Mouse (Mus musculus) right cerebral cortex, postnatal 4 days (tissue): ENCODE data around the gene Slc16a11.
"Not testable (repeated sequence)": the region's sequence is repeated elsewhere in the genome, so short reads cannot be mapped to it uniquely, and the experiment has no call there.

Experiments used
- DNase-seq: peaks from one replicate; pipeline ENCODE4 v3.0.0-alpha.2; 2022

Slc16a11 gene

DNA sequence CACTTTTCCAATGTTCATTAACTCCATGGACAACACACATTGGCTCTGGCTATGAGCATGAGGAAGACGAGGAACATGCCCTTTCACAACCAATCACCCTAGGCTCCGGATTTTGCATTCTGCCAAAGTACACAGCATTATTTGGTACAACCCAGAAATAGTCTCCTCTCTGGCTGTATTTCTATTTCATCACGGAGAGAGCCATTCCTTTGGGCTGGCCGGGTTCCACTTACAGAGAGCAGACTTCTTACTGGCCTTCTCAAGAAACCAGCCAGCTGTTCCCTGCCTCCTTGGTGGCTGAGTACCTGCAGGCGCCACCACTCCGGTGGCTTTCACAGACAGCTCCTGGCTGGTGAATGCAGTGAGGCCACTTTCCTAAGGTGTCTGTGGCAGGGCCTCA, at the start of gene Slc16a11:
Slc16a11 (plus strand) TSS at position 330 of the 400 bp plus-strand sequence.
- no peak for DNase-seq

DNA sequence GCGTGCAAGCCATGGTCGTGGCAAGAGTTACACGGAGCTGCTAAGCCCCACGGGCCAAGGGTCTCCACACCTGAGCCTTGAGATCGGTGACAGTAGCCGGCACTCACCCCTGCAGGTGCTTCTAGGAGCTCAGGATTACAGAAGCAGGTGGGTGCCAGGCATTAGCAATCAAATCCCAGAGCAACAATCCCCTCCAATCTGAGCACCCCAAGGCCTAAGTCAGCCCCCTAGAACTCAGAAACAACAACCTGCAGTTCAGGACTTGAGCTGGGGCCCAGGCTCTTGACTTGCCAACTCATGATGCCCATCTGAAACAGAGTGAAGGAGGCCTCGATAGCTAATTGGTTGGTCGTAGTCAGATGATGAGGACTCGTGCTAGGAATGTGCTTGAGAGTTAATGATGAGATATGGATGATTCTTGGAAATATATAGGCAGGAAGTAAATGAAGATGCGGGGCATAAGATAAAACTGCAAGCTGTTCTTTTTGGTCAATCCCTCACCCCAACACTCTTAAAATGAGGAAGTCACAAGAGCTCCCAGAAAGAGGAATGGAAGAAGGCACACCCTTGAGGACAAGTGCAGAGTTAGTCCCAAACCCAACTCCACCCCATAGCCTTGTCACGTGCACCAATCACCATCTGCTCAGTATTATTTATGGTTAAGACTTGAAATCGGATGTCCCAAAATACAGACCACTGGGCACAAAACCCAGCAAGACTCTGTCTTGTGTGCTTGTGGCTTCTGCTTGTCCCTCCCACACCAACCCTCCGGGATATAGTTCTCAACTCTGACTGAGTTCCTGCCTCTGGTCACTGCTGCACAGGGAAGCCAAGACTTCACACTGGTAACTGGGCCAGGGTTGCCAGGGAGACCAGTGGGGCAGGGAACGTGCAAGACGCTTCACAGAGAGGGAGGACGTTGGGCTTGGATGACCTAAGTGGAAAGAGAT, 46.3 kb upstream of the Slc16a11 start:
- DNase-seq, result no peak

DNA sequence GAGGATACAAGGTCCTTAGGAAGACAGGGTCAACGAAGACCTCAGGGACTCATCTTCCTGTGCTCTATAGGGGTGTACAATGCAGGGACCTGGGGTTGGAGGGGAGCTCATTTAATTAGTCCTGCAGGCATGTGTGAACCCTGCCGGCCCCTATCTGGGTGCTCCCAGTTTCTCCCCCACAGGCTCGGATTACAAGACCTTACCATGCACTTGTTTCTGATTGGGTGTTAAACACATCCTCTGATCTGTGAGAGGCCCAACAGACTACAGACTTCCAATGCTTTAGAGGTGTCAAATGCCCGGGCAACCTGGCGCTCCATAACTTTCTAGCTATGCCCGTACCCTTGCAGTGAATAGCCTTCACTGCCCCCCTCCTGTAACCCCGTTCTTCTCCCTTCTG, 44.4 kb upstream of the Slc16a11 start:
- DNase-seq, result no peak

DNA sequence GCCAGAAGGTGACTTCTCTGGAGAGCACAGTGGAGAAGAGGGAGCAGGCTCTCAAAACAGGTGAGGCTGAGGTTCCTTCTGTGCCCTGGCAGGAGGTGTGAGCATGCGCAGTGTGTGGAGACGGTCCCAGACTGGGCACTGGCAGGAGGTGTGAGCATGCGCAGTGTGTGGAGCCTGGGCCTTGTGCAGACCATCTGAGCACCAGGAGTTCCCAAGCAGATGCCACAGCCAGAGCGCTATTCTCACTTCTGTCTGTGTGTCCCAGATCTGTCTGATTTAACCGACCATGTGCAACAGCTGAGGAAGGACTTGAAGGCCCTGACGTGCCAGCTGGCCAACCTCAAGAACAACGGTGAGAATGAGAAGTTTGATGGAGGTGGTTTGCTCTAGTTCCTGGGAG, 43.1 kb upstream of the Slc16a11 start:
- DNase-seq, result not testable (repeated sequence)

DNA sequence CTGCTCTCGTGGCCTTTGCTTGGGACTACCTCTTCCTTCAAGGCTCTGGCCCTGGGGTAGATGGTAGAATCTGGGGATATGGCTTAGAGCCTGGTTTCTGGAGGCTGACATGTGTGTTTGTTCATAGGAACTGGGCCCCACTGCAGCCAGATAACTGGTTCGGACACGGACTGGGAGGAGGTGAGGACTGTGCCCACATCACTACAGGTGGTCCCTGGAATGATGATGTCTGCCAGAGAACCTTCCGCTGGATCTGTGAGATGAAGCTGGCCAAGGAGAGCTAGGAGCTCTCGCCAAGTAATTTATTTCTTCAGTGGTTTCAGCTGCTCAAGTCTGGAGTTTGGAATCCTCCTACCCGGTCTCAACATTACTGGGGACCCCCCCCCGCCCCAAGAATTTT, 42.3 kb upstream of the Slc16a11 start:
- no peak for DNase-seq

DNA sequence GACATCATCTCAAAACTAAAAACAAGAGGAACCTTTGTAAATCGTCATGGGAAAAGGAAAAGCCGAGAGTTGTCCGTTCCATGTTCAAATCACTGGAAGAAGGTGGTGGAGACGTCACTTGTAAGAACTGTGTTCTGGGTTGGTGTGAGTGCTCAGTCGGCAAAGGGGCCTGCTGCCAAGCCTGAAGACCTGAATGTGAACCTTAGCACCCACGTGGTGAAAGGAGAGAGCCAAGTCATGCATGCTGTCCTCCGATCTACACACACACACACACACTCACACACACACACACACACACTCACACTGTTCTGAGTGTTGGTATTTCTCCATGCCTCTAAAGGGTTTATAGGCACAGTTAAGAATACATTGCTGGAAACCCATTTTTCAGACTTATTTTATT, 41.4 kb upstream of the Slc16a11 start:
- DNase-seq, result no peak

DNA sequence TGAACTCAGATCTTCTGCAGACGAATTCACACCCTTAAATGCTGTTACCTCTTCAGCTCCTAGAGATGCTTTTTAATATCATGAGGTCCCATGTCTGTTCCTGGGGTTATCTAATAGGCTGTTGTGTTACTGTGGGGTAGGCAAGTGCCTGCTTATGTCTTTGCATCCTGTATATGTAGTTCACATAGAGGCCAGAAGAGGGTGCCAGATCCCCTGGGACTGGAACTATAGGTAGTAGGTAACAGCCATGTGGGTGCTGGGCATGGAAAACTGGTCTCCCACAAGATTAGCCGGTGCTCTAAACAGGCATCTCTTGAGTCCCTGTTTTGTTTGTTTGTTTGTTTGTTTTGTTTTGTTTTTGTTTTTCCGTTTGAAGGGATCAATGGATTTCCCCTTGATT, 40.7 kb upstream of the Slc16a11 start:
- no peak for DNase-seq

DNA sequence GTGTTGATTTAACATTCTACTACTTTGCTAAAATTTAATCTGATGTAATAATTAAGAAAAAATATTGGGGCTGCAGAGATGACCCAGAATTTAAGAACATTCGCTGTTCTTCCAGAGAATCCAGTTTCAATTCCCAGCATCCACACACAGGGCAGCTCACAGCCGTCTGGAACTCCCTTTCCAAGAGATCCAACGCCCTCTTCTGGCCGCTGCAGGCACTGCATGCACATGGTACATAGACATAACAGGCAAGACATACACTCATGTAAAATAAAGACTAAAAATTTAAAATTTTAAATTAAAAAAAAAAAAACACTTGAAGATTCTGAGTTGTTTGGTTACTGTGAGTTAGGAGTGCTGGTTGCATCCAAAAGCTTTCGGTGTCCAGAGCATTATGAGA, 40.3 kb upstream of the Slc16a11 start:
- DNase-seq, result peak; percentile 8

DNA sequence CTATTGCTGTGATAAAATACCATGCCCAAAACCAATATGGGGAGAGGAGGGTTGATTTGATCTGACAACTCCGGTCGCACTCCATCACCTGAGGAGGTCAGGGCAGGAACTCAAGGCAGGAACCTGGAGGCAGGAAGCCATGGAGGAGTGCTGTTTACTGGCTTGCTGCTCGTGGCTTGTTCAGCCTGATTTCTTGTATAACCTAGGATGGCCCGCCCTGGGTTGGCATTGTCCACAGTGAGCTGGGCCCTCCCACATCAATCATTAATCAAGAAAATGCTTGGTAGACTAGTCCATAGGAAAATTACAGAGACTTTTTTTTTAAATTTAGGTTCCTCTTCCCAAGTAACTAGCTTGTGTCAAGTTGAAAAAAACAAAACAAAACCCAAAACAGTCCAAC, 38.1 kb upstream of the Slc16a11 start:
- no peak for DNase-seq

DNA sequence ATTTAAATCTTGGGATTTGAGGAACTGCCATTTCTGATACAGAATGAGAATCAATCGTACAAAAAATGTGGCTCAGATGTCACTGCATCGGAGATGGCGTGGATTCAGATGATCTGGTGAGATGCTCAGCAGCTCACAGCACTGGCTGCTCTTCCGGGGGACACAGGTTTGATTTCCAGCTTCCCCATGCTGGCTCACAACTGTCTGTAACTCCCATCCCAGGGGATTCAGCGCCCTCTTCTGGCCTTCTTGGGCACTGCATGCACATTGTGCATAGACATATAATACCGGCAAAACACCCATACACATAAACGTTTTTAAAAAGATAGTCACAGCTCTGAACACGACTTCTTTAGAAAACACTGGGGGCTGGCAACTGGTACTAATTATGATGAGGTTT, 34.9 kb upstream of the Slc16a11 start:
- peak; percentile 20 for DNase-seq

DNA sequence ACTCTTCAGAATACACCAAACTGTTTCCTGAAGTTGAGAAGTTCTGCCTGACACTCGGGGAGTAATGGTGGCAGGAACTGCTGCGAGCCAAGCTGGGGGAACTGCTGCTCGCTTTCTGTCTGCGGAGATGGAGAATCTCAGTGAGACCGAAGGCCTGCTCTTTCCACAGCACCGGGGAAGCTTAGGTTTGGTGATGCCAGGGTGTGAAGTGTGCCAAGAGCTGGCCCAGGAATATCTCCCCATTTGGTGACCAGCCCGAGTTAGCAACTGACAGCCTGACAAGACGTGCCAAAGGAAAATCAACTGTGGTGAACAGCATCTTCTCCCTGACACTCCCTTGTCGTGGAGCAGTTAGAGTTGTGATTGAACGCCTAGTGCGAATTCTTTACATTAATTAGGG, 34.2 kb upstream of the Slc16a11 start:
- no peak for DNase-seq

DNA sequence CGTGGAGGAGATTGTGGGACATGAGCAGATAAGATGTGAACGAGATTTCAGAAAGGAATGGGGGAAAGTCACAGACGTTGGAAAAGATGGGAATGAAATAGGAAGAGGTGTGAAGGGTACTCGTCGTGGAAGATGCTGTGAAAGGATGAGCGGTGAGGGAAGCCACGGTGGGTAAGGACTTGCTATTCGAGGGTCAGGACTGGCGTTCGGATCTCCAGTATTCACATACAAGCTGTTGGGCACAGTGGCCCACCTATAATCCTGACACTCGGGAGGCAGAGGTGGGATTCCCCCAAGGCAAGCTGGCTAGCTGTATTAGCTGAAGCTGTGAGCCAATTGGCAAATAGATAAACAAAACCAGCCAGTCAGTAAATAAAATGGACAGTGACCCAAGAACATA, 33.8 kb upstream of the Slc16a11 start:
- no peak for DNase-seq

DNA sequence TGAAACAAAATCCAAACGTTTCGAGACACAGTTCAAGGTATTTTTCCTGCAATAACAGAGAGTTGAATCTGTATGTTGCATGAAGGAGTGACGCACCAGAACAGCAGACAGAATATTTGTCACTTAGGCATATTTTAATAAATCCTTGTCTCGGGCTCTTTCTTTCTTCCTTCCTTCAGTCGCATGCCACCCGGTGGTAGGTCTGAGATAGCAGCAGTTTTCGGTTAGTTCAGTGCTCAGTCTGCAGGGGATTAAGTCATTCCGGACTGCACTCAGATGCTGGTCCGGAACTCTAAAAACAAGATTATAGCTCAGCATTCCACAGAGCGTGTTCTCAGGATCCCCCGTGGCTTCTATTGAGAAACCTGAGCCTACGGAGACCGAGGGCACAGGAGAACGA, 33.2 kb upstream of the Slc16a11 start:
- peak; percentile 33 for DNase-seq

DNA sequence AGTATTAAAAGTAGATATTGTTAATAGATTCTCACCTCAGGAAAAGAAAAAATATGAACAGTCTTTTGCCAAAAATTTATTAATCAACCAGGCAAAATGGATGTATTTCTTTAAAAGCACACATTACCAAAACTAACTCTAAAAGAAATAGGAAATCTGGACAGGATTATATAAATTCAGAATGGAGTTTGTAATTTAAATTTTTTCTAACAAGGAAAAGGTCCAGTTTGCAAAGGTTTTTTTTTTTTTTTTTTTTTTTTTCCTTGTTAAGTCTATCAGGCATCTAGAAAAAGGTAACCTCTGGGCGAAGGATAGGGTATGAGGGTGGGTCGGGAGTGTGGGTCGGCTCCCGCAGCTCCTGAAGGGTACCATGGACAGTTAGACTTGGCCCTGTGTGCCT, 32.1 kb upstream of the Slc16a11 start:
- no peak for DNase-seq

DNA sequence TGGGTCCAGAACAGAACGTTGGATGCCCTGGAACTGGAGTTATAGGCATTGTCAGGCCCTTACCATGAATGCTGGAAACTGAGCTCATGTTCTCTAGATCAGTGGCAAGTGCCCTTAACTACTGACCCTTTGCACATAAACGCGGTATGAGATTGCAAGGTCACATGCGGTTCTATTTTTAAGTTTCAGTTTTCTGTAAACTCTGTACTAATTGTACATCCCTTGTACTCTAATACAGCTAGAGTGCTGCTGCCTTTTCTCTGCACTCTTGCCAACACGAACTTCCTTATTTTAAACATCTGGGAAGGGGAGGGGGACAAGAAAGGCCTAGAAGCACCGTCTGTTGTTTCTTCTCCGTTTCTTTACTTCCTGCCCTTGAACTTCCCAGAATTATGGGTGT, 27.4 kb upstream of the Slc16a11 start:
- DNase-seq, result no peak

DNA sequence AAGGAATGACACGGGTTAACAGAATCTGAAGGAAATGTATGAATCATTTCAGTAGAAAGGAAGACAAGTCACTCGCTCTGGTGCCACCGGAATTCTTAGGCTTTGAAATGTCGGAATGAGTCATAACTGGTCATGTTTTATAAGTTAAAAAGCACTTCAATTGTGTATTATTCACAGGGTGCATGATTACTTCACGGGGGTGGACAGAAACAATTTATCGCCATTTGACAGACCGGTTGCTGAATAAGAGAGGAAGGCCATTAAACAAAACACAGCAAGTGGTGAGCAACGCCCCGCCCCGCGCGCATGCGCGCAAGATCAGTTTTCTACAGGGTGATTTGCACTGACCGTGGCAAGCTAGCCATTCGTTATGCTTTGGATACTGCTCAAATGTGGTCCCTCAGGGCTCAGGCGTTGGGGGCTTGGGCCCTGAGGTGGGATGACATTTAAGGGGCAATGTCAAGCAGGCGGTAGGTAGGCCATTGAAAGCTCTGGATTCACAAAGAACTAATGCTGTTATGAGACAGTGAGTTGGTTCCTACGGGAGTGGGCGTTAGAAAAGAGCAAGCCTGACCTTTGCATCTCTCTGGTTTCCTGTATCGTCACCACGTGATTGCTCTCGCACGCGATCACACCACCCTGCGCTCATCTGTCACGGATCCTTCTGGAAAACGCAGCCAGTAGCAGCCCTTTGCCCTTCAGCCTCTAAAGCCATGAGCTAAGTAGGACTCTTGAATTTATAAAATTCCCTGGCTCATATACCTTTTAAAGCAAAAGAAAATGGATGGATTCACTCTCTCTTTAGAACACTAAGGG, 23.0 kb upstream of the Slc16a11 start:
- DNase-seq, result no peak

DNA sequence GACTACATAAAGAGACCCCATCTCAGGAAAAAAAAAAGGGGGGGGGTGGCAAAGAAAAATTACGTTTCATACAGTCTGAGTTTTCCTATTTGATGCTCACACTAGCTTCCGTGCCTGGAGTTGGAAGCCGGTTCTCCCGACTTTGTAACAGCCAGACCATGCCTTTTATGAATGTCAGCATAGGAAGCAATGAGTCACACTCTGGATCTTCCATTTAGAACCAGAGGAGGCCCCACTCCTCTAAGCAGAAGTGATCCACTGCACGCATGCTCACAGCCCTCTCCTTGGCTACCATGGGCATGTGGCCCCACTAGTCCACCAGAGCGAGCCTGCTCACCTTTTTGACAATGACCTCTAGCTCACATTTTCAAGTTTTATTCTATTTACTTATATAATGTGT, 21.4 kb upstream of the Slc16a11 start:
- DNase-seq, result no peak

DNA sequence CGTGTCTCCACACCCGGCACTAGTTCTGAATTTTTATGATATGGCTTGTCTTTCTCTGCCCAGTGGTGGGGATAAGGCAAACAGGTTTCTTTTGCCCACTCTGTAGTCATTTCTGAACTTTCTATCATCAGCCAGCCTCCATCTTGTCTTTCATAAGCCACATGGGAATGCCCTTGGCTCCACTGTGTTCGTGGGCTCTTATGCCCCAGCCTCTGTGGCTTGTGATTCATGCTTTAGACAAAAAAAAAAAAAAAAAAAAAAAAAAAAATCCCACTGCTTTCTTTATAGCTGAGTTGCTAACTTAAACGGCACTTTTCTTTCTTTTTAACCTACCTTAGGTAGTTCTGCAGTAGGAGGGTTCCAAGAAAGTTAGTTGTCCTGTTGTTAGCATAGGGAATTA, 20.4 kb upstream of the Slc16a11 start:
- DNase-seq, result no peak

DNA sequence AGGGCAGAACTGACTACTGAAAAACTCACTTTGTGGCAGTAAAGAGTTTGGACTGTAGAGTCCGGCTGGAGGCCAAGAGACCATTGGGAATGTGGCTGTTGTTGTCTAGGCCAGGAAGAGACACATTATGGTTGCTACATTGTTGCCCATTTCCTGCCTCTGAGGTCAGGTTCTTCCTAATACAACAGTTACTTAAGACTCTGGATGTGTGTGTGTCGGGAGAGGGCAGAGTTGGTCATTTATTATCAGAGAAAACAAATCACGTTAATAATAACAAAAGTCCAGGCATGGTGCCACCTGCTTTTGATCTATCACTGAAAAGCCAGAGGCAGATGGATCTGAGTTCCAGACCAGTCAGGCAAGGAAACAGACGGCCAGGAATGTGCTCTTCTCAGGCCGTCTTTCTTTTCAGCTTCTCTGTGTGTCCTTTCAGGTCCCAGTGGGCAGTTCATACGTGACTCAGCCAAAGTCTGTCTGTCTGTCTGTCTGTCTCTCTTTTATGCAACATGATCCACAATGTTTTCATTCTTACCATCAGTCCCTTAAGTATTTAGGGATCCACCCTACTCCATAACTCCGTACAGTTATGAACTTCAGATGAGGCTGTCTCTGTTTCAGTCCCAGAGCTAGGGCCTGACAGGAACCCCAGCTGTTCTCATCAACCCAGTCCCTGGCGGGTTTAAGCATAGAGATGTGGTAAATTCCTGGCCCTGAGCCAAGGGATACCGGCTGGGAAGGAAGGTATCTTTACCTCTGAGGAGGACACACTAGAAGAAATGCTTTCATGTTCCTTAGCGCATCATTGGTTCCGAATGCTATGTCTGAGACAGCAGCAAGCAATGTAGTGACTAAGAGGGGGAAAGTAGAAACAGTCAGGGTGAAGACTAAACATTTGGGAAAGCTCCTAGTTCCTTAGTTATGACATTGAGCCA, 18.9 kb upstream of the Slc16a11 start:
- DNase-seq, result no peak

DNA sequence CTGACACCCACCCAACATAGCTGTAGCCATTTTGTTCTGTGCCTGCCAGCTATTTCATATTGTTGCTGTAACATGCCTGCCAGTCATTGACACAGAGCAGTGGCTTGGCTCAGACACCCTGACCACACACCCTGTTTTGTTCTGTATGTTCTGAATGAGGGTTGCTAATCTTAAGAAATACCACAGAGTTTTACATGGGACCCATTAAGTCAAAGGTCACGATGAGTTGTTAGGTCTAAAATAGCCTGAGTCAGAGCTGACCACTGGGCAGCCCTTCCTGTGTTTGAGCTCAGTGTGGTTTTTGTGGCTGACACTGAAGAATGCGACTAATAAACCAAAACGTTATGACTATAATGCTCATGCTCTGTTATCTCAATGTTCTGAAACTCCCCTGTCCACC, 14.2 kb upstream of the Slc16a11 start:
- DNase-seq, result no peak

DNA sequence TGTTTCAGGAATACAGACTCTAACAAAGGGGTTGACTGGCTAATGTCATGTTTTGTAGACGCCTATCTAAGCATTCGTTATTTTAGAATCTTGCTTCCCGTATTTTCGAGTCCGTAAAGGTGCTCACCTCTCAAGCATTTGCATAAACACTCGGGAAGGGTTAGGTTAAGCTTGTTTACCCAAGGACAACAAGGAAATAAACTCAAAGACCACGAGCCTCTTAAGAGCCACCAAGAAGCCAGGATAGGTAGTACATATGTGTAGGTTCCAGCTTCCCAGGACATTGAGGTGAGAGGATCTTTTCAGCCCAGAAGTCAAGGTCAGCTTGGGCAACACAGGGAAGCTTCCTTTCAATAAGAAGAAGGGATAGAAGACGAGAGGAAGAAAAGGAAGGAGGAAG, 13.4 kb upstream of the Slc16a11 start:
- DNase-seq, result no peak

DNA sequence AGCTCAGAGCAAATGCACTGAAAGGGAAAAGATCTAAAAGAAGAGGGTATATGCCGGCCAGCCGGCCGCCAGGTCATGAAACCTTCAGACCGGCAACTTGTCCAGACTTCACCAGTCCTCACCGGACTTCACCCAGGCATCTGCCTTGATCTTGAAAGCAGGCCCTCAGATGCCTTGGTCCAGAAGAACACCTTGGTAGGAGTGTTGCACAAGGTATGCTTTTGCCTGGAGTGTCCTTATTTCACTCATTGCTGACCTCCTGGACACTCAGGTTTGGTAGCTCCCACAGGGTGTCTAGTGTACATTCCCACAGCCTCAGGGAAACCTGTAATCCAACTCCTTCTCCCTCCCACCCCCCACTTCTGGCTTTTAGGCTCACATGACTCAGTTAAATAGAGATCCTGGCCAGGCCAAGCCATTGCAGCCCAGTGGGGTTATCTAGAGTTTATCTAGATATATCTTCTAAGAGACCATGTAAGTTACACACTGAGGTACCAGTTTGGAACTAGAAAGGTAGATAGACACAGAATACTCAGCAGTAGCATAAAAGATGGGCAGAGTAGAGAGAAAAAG, 12.4 kb upstream of the Slc16a11 start:
- no peak for DNase-seq

DNA sequence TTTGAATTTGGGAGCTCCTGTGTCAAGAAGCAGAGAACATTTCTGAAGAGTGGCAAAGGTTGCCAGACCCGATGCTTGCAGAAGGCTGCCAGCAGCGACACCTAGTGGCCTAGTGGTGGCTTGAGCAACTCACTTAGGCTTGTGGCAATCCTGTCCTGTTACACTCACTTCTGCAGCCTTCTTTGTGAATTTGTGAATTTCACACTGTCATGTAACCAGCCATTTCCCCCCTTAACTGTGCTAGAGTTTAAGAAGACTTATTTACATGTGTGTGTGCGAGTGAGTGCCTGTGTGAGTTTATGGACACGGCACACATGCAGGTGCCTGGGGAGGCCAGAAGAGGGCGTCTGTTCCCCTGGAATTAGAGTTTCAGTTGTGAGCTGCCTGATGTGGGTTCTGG, 10.9 kb upstream of the Slc16a11 start:
- DNase-seq, result peak; percentile 91
